Mouse (Mus musculus): Measurements from ENCODE around the gene Tmem176a. TPM values are rescaled to one million over a fixed set of nuclear protein-coding genes. Genes with fewer than 3 reads are reported as not detected.

Tmem176a gene
- total and polyA plus RNA-seq, 3 experiments: 3.9 to 18.5 TPM; not detected in 1

DNA sequence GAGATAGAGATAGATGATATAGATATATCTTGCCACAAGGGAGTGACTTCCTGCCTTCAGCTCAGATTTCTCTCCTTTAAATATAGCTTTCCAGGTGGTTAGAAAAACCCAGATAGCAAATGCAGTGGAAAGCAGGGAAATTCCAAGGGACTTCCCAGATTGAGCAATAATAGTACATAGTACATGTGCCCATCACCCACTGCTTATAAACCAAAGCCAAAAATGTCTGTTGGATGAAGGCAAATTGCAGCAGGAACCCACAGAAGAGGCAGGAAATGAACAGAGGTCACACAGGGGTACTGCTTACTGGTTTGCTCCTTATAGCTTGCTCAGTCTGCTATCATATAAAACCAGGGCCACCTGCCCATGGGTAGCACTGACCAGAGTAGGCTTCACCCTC, 11.1 kb upstream of the Tmem176a start:
- H3K79me2 ChIP-seq (ENCODE audit: control insufficient read depth, insufficient read depth, low read length, poor library complexity): no peaks in the 10 kb centered on the region

DNA sequence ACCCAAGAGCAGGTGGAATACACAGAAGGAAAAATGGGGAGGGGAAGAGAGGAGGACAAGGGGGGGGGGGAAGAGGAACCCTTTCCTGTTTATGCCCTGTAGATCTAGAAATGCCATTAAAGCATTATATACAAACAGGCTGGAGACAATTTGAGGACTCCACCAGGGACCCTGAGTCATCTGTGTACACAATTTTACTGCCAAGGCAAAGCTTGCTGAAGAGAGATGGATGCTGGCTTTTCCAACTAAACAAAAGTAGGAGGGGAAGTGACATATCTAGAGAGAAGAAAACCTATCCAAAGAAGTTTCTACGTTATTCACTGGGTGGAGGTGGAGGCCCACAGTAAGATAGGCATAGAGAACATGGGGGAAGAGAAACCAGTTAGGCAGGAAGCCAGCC, 10.5 kb upstream of the Tmem176a start:
- no peaks in the 10 kb centered on the region for H3K9me3 ChIP-seq (replicated peaks; ENCODE audit: insufficient read depth, low read length)
- H3K27me3 ChIP-seq (ENCODE audit: control insufficient read depth in 1 of 2, insufficient read depth in 2 of 2, low read length in 2 of 2): no peaks in the 10 kb centered on the region
- peaks cover 11 to 44% of the 10 kb centered on the region in 2 experiments for H3K4me1 ChIP-seq (ENCODE audit: control insufficient read depth in 1 of 2, insufficient read depth in 2 of 2, low read length in 2 of 2)
- H3K36me3 ChIP-seq (ENCODE audit: control insufficient read depth in 1 of 2, insufficient read depth in 2 of 2, low read length in 2 of 2): peaks cover 0 to 50% of the 10 kb centered on the region in 2 experiments; a peak in 2 of 4 replicates
- no peak overlapping the region for H3K4me3 ChIP-seq (ENCODE audit: control insufficient read depth in 1 of 2, insufficient read depth in 1 of 2, low read depth in 2 of 2, low read length in 2 of 2)
- no peak for DNase-seq (ENCODE audit: low read depth, low spot score)
- H3K27ac ChIP-seq (ENCODE audit: control insufficient read depth, low read depth, low read length): no peak overlapping the region; the same call in 1 of the 2 replicates
- TF ChIP-seq UBTF (IDR thresholded peaks at IDR 0.05; ENCODE audit: borderline replicate concordance, insufficient read depth, low read depth, low read length) (no peak), MYB (IDR thresholded peaks at IDR 0.05; ENCODE audit: low read depth, low read length) (no peak), TAL1 (IDR thresholded peaks at IDR 0.05; ENCODE audit: low read length) (no peak), MAFK (IDR thresholded peaks at IDR 0.05; ENCODE audit: borderline replicate concordance, low read depth, low read length) (no peak), POLR2AphosphoS5 (IDR thresholded peaks at IDR 0.05; ENCODE audit: borderline replicate concordance, low read depth, low read length) (no peak), NRF1 (IDR thresholded peaks at IDR 0.05; ENCODE audit: insufficient read depth, low read depth, low read length, poor library complexity, severe bottlenecking) (no peak), TCF12 (IDR thresholded peaks at IDR 0.05; ENCODE audit: low read depth, low read length) (no peak), MXI1 (IDR thresholded peaks at IDR 0.05; ENCODE audit: low read depth, low read length) (no peak), ELF1 (IDR thresholded peaks at IDR 0.05; ENCODE audit: low read depth, low read length) (no peak), CTCF (IDR thresholded peaks at IDR 0.05 in 2 of 3, conservative IDR thresholded peaks at IDR 0.05 in 1 of 3; ENCODE audit: control insufficient read depth in 1 of 3, insufficient read depth in 1 of 3, low read depth in 2 of 3, low read length in 3 of 3, poor library complexity in 1 of 3, severe bottlenecking in 1 of 3) (no peak), SIN3A (IDR thresholded peaks at IDR 0.05; ENCODE audit: low read length) (no peak), KAT2A (conservative IDR thresholded peaks at IDR 0.05; ENCODE audit: low read depth, low read length) (no peak), ZMIZ1 (IDR thresholded peaks at IDR 0.05; ENCODE audit: low read depth, low read length) (no peak)
- no peak overlapping the region for H3K9ac ChIP-seq (ENCODE audit: control insufficient read depth, low read depth, low read length, poor library complexity, severe bottlenecking)
- H3K79me2 ChIP-seq (ENCODE audit: control insufficient read depth, insufficient read depth, low read length, poor library complexity): no peaks in the 10 kb centered on the region

More for the DNA sequence above, 11.1 kb upstream of the Tmem176a start:
- Histone ChIP-seq H3K9me3 (replicated peaks; ENCODE audit: insufficient read depth, low read length) (no peaks in the 10 kb centered on the region), H3K9ac (ENCODE audit: control insufficient read depth, low read depth, low read length, poor library complexity, severe bottlenecking) (no peak overlapping the region), H3K27me3 (ENCODE audit: control insufficient read depth in 1 of 2, insufficient read depth in 2 of 2, low read length in 2 of 2) (no peaks in the 10 kb centered on the region), H3K4me1 (ENCODE audit: control insufficient read depth in 1 of 2, insufficient read depth in 2 of 2, low read length in 2 of 2) (peaks cover 11 to 40% of the 10 kb centered on the region in 2 experiments), H3K27ac (ENCODE audit: control insufficient read depth, low read depth, low read length) (no peak overlapping the region), H3K4me3 (ENCODE audit: control insufficient read depth in 1 of 2, insufficient read depth in 1 of 2, low read depth in 2 of 2, low read length in 2 of 2) (no peak overlapping the region), H3K36me3 (ENCODE audit: control insufficient read depth in 1 of 2, insufficient read depth in 2 of 2, low read length in 2 of 2) (peaks cover 0 to 50% of the 10 kb centered on the region in 2 experiments; a peak in 2 of 4 replicates)
- no peak for DNase-seq (ENCODE audit: low read depth, low spot score)
- no peak for TF ChIP-seq MYB (IDR thresholded peaks at IDR 0.05; ENCODE audit: low read depth, low read length)
- no peak for TF ChIP-seq RAD21 (IDR thresholded peaks at IDR 0.05; ENCODE audit: low read depth, low read length)
- TF ChIP-seq MXI1 (IDR thresholded peaks at IDR 0.05; ENCODE audit: low read depth, low read length): no peak
- peak; percentile 41; the same call in 1 of the 2 replicates for TF ChIP-seq GATA1 (IDR thresholded peaks at IDR 0.05; ENCODE audit: low read depth, low read length)
- no peak for TF ChIP-seq BHLHE40 (IDR thresholded peaks at IDR 0.05; ENCODE audit: borderline replicate concordance, low read depth, low read length)

Measured in MEL (cell line).